Mouse (Mus musculus): ENCODE data around the gene Srek1ip1.
A peak's percentile ranks its signal among the peaks of the same experiment; 100 is the strongest.

Srek1ip1 gene

DNA sequence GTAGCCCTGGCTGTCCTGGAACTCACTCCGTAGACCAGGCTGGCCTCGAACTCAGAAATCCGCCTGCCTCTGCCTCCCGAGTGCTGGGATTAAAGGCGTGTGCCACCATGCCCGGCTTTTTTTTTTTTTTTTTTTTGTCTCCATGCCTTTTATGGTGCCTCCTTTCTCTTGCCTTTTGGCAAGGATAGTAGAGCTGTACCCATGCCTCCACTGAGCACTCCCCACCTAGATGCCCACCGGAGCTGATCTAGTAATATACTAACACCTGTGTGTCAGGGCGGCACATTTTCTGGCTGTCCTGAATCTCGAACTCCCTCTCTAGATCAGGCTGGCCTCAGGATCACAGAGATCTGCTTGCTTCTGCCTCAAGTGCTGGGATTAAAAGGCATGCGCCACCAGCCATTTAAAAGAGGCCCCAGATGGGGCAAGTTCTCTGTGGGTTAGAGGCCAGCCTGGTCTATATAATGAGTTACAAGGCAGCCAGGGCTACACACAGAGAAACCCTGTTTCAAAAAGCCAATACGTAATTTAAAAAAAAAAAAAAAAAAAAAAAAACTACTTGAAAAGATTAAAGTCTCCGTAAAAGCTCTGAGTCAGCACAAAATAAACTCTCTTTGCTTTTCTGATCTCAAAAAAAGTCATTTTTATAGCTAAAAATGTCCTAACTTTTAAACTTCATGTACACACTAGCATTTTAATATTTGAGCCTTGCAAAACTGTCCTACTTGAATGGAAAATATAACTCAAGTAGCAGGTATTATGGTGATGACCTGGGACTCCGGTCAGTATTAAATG, 51.2 kb downstream of the Srek1ip1 start:
- no peak for DNase-seq (ENCODE audit: low spot score in 2 of 2)

DNA sequence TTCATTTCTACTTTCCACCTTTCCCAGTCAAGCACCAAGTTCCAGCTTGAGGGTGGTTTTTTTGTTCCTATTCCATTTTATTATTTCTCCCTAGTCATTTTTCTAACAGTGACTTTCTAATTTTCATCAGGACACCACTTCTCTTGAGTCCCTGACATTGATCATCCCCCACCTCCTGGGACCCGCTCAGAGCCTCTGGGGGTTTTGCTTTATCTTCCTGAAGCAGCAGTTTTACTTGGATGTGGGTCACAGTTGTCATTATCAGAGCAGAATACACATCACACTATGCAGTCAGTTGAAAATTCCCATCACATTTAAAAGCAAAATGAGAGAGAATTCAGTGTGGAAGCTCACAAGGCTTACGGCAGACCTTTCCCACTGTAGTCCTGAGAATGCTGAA, 61.4 kb downstream of the Srek1ip1 start:
- DNase-seq (ENCODE audit: low spot score in 2 of 2), result no peak

DNA sequence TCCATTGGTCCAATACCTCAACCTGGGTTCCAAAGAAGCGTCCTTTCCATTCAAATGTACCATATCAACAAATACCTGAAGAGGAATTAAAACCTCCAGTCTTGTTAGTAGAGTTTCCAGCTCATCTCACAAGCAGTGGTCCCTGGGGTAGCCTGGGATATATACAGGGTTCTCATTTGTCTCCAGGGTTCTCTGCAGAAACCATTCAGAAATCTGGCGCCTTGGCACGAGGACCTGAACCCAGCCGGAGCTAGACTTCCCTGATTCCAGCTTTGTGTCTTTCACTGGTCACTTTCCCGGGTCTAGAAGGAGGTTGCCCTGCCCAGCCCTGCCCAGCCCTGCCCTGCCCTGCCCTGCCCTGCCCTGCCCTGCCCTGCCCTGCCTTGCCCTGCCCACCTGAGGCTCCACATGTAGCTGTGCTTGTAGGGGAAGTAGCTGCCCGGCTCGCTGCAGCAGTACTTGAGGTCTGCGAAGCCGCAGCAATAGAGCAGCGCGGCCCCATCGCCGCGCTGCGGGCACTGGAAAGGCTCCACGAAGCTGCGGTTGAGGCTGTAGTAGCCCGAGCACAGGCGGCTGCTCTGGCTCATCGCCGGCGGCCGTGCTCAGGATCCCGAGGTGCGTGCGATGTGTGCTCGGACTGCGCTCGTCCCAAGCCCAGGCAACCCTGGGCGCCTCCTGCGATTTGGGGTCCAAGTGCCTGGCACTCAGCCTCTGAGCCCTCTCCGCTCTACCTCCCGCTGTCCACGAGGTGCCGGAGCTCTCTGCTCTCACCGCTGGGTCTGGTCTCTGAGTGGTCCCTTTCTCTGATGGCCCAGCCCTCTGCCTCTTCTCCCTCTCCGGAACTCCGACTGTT, 71.1 kb downstream of the Srek1ip1 start, which contains the start of gene Shisal2b:
Gene Shisal2b, minus strand, starts transcription at position 767 of the 853 bp plus-strand sequence.
- peak in 1 of 2 experiments; percentile 1 for DNase-seq (ENCODE audit: low spot score in 2 of 2)

DNA sequence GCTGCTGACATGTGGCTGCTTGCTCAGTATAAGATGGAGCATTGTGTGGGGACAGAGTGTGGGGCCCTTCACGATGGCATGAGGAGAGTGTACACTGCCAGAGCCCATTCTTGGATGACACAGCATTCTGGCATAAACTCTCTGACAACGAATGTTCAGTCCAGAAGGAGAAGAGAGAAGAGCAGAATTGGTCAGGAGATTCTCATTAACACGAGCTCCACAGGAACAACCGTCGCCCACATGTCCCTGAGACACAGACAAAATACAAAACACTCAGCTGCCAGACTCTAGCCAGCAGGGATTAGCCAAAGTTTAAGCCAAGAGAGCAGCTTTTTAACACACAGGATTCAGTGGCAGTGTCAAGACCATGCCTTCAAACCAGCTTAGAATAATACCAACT, 74.4 kb downstream of the Srek1ip1 start:
- no peak for DNase-seq (ENCODE audit: low spot score in 2 of 2)

DNA sequence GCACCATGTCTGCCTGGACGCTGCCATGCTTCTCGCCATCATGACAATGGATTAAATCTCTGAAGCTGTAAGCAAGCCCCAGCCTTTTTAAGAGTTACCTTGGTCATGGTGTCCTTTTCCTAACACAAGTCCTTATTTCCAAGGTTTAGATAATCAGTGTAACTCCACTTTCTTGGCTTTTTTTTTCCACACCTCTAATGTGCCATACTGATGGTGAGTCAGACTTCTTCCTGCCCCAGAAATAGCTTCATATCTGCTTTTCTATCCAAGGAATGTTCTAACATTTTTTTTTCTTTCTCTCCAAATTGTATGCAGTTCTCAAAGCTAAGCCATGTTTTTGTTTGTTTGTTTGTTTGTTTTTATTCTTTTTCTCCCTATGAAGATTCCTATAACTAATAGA, 77.6 kb downstream of the Srek1ip1 start:
- no peak for DNase-seq (ENCODE audit: low spot score in 2 of 2)

DNA sequence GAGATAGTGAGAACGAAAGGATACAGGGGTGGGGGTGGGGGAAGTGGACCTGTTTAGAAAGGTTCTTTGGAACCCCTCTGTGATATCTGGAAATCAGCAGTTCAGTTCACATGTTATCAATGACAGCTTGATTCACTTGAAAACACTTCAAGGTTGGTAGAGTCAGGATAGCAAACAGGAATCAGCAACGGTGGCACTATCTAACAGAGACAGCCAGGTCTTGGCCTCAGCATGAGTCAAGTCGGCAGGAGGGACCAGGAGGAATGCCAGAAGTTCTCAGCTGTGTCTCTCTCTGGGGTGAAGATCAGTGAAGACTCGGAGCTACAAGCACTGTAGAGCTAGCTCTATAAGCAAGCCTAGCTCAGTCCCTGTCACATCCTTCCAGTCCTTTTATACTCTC, 86.2 kb downstream of the Srek1ip1 start:
- DNase-seq (ENCODE audit: low spot score in 2 of 2), result no peak

DNA sequence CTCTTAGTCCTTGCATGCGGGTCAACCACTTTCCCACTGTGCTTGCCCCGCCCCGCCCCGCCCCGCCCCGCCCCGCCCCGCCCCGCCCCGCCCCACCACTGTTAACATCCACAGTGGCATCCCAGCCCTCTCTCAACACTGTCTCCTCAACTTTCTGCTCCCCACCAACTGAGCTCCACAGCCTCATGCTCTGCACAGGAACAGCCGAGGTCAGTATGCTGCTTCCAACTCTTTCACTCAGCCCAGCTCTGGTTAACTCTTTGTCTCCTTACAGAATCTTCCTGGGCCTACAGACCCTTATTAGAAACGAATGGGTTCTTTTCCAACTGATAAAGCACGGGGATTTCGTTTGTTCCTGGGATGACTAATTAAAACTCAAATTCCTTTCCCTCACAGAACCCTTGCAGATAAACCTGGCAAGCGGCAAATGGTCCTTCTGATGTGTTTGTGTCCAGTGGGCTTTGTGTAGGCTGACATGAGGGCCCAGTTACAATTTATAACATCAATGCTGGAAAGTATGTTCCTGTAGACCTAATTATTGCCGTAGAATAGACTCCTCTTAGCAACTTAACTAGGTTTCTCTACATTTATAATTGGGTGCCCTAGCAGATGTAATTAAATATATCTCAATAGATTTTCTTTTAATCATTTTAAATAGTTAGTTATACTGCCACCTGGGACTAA, 91.4 kb downstream of the Srek1ip1 start:
- DNase-seq (ENCODE audit: low spot score in 2 of 2), result no peak

DNA sequence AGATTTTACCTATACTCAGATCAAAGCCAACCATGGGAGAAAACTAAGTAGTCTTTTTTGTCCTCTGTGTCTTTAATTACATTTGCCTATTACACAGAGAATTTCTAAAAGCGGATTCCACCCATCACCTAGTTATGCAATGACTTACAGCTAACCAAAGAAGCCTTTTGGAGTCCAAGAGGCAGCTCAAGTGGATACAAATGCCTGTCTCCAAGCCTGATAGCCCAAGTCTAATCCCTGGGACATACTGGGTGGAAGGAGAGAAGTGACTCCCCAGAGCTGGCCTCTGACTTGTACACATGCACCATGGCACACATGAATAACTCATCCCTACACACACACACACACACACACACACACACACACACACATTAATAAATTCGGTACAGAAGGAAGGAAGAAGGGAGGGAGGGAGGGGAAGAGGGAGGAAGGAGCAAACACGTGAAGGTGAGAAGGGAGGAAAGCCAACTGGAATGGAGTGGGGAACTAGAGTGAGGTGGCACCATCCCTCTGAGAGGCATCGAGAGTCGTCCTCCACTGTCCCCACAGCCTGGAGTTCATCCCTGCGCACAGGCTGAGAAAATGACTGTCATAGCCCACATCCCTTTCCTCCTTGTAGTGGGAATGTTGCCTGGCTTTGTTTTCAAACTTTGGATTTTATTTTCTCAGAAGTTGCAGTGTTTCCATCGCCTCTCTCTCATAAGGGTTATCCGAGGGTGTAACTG, 94.2 kb downstream of the Srek1ip1 start:
- no peak for DNase-seq (ENCODE audit: low spot score in 2 of 2)
